Mouse (Mus musculus) cerebellum, postnatal 14 days (tissue): ENCODE results near the gene Cd2bp2.
"Not testable (repeated sequence)": the region's sequence is repeated elsewhere in the genome, so short reads cannot be mapped to it uniquely, and the experiment has no call there.

Experiments used
- DNase-seq, 2 experiments: peaks; one replicate each; pipeline ENCODE4 v3.0.0; 2021; ENCODE audit warnings: mixed read lengths in 2 of 2

Cd2bp2 gene

GRCm38 (mm10) chr7:127188305-127189276 is 7.3 kb downstream of the Cd2bp2 start:
- DNase-seq, result no peak

- no peak for DNase-seq
These were observed 8.5 kb downstream of the Cd2bp2 start for GRCm38 (mm10) chr7:127187351-127187750.

- DNase-seq, result peak in 1 of 2 experiments; percentile 32
These were observed 10.2 kb downstream of the Cd2bp2 start for GRCm38 (mm10) chr7:127185601-127186000.

GRCm38 (mm10) chr7:127184720-127185119 is 11.1 kb downstream of the Cd2bp2 start:
- DNase-seq, result no peak

GRCm38 (mm10) chr7:127183828-127184227 is 12.0 kb downstream of the Cd2bp2 start:
- DNase-seq, result no peak

GRCm38 (mm10) chr7:127183345-127183744 is 12.5 kb downstream of the Cd2bp2 start:
- DNase-seq, result no peak

- DNase-seq, result not testable (repeated sequence)
These were observed 14.1 kb downstream of the Cd2bp2 start for GRCm38 (mm10) chr7:127181724-127182123.

GRCm38 (mm10) chr7:127180783-127181182 is 15.1 kb downstream of the Cd2bp2 start:
- no peak for DNase-seq

GRCm38 (mm10) chr7:127176937-127177336 is 18.9 kb downstream of the Cd2bp2 start:
- no peak for DNase-seq

GRCm38 (mm10) chr7:127166501-127166900 is 29.3 kb downstream of the Cd2bp2 start:
- no peak for DNase-seq

GRCm38 (mm10) chr7:127165607-127166493 is 30.0 kb downstream of the Cd2bp2 start:
- no peak for DNase-seq

- no peak for DNase-seq
These were observed 31.8 kb downstream of the Cd2bp2 start for GRCm38 (mm10) chr7:127164002-127164401.

GRCm38 (mm10) chr7:127162546-127162945 is 33.3 kb downstream of the Cd2bp2 start:
- no peak for DNase-seq

GRCm38 (mm10) chr7:127157548-127157947 is 38.3 kb downstream of the Cd2bp2 start:
- no peak for DNase-seq

- DNase-seq, result no peak
These were observed 42.4 kb downstream of the Cd2bp2 start for GRCm38 (mm10) chr7:127153477-127153876.

GRCm38 (mm10) chr7:127152464-127152863 is 43.4 kb downstream of the Cd2bp2 start:
- DNase-seq, result no peak

- DNase-seq, result no peak
These were observed 47.9 kb downstream of the Cd2bp2 start for GRCm38 (mm10) chr7:127147901-127148300.

- no peak for DNase-seq
These were observed 49.6 kb downstream of the Cd2bp2 start for GRCm38 (mm10) chr7:127146267-127146603.

- no peak for DNase-seq
These were observed 50.2 kb downstream of the Cd2bp2 start for GRCm38 (mm10) chr7:127145387-127146266.

GRCm38 (mm10) chr7:127144412-127144811 is 51.4 kb downstream of the Cd2bp2 start:
- no peak for DNase-seq

GRCm38 (mm10) chr7:127142666-127143065 is 53.2 kb downstream of the Cd2bp2 start:
- DNase-seq, result no peak

GRCm38 (mm10) chr7:127142214-127142613 is 53.6 kb downstream of the Cd2bp2 start:
- DNase-seq, result no peak
